16 mouse cellular contexts compared by ENCODE assay signal in the genomic region with DNA sequence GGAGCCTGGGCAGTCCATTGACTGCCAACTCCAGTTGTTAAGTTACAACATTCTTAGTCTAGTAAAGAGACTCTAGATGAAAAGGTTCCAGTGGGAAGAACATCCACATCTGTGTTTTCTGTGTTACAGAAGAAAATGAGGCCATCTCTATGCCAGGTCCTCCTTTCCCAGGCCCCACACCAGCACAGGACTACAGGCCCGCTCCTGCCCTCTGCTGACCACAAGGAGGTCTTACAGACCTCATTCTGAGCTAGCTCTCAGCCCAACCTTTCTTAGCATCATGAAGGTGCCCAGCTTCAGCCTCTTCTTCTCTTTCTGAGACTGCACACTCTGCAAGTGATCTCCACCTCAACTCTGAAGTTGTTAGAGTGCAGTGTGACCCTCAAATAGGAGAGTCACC. TPM values are rescaled to one million over a fixed set of nuclear protein-coding genes. Genes with fewer than 3 reads are reported as not detected.
"Had no signal": no experiment of that assay in that cellular context is flagged by ENCODE, and none has a peak within 500 bp of the region (broad histone marks: within the 10 kb centered on the region; RNA-seq: fewer than 3 reads in every experiment).

No protein-coding gene starts in this region.

RNA-seq across cellular contexts. Expression of a gene that starts 2.4 kb away (rescaled TPM):
- polyA plus RNA-seq: midbrain, embryonic 10.5 days; midbrain, embryonic 12.5 days; midbrain, embryonic 14.5 days; midbrain, embryonic 16.5 days; neural tube, embryonic 14.5 days had no signal

RNA-seq across cellular contexts. Expression of a gene that starts 23.6 kb away (rescaled TPM):
- total RNA-seq: liver, adult 2 months had no signal
- polyA plus RNA-seq: liver, adult 2 months; liver, postnatal 0 days; lung, adult 2 months; lung, embryonic 15.5 days; lung, postnatal 0 days; macrophage; midbrain, embryonic 10.5 days; midbrain, embryonic 12.5 days; midbrain, embryonic 14.5 days; midbrain, embryonic 16.5 days; neural tube, embryonic 12.5 days; neural tube, embryonic 14.5 days; small intestine, adult 2 months; stomach, embryonic 14.5 days; stomach, embryonic 16.5 days; thymus, postnatal 0 days had no signal
